ENCODE assay signal across 19 mouse cellular contexts in genomic region chr4:97647236-97647635, GRCm38 (mm10).
DNase-seq lines count a peak whose midpoint lies in the region; ATAC-seq lines count a peak whose summit lies in the region.
"Had no signal": no experiment of that assay in that cellular context is flagged by ENCODE, and none has a peak within 500 bp of the region (broad histone marks: within the 10 kb centered on the region; RNA-seq: fewer than 3 reads in every experiment).

No protein-coding gene starts in this region.

- H3K27ac ChIP-seq in hindbrain, embryonic 13.5 days, result peak overlapping the region; percentile 89
- H3K27ac ChIP-seq in hindbrain, embryonic 11.5 days (ENCODE audit: low read depth, low read length), result no peak overlapping the region
- H3K27ac ChIP-seq in embryonic facial prominence, embryonic 13.5 days, result peak overlapping the region; percentile 87
- H3K27ac ChIP-seq in forebrain, embryonic 16.5 days (ENCODE audit: low read length), result peak overlapping the region; percentile 86
- H3K27ac ChIP-seq in midbrain, embryonic 15.5 days, result peak overlapping the region; percentile 73
- H3K27ac ChIP-seq: heart, embryonic 10.5 days; limb, embryonic 15.5 days; liver, embryonic 15.5 days; stomach, embryonic 15.5 days had no signal

- ATAC-seq in hindbrain, embryonic 13.5 days (ENCODE audit: low FRiP score), result no peak
- no peak for ATAC-seq in hindbrain, embryonic 11.5 days (ENCODE audit: low FRiP score)
- ATAC-seq in embryonic facial prominence, embryonic 13.5 days (ENCODE audit: insufficient number of reproducible peaks, insufficient read depth, low FRiP score, low TSS enrichment, low read depth), result no peak
- ATAC-seq in forebrain, embryonic 16.5 days, result no peak
- ATAC-seq in midbrain, embryonic 15.5 days (replicated peaks), result no peak
- ATAC-seq: activated CD4-positive, CD25-positive, alpha-beta regulatory T cell, adult 4 months; inflammation-experienced regulatory T-cells, adult 6 months had no signal

- 70% methylated on average over 4 of the region's 4 CpGs for WGBS in hindbrain, embryonic 13.5 days
- WGBS in hindbrain, embryonic 11.5 days, result 89% methylated on average over 4 of the region's 4 CpGs
- 87% methylated on average over 4 of the region's 4 CpGs for WGBS in embryonic facial prominence, embryonic 13.5 days
- WGBS in forebrain, embryonic 16.5 days, result 63% methylated on average over 4 of the region's 4 CpGs
- 77% methylated on average over 4 of the region's 4 CpGs for WGBS in midbrain, embryonic 15.5 days

- H3K36me3 ChIP-seq in hindbrain, embryonic 13.5 days, result no peaks in the 10 kb centered on the region
- H3K36me3 ChIP-seq in hindbrain, embryonic 11.5 days (ENCODE audit: control insufficient read depth, insufficient read depth, low read length), result no peaks in the 10 kb centered on the region
- no peaks in the 10 kb centered on the region for H3K36me3 ChIP-seq in embryonic facial prominence, embryonic 13.5 days
- H3K36me3 ChIP-seq in forebrain, embryonic 16.5 days (ENCODE audit: control insufficient read depth, insufficient read depth), result no peaks in the 10 kb centered on the region
- H3K36me3 ChIP-seq in midbrain, embryonic 15.5 days (replicated peaks), result no peaks in the 10 kb centered on the region
- H3K36me3 ChIP-seq: G1E; heart, embryonic 10.5 days; limb, embryonic 15.5 days; liver, embryonic 15.5 days; stomach, embryonic 15.5 days had no signal

- H3K9me3 ChIP-seq in hindbrain, embryonic 13.5 days, result no peaks in the 10 kb centered on the region
- no peaks in the 10 kb centered on the region for H3K9me3 ChIP-seq in hindbrain, embryonic 11.5 days (ENCODE audit: control insufficient read depth, low read length)
- H3K9me3 ChIP-seq in embryonic facial prominence, embryonic 13.5 days, result no peaks in the 10 kb centered on the region
- no peaks in the 10 kb centered on the region for H3K9me3 ChIP-seq in forebrain, embryonic 16.5 days (ENCODE audit: control insufficient read depth, low read length)
- no peaks in the 10 kb centered on the region for H3K9me3 ChIP-seq in midbrain, embryonic 15.5 days
- H3K9me3 ChIP-seq: heart, embryonic 10.5 days; limb, embryonic 15.5 days; liver, embryonic 15.5 days; stomach, embryonic 15.5 days had no signal

- no peak for DNase-seq in hindbrain, embryonic 11.5 days (ENCODE audit: low spot score)
- DNase-seq in spleen, postnatal 4 days (ENCODE audit: low spot score in 2 of 2), result no peak
- no peak for DNase-seq in layer of hippocampus, adult 11-12 months (ENCODE audit: low spot score)
- DNase-seq in urinary bladder, postnatal 25 days (ENCODE audit: low spot score), result no peak
- DNase-seq: kidney, adult 2 months; kidney, postnatal 4 days; thymus, adult 18-20 months; thymus, postnatal 4 days had no signal

- no peak overlapping the region for H3K4me3 ChIP-seq in hindbrain, embryonic 13.5 days
- no peak overlapping the region for H3K4me3 ChIP-seq in hindbrain, embryonic 11.5 days (ENCODE audit: low read depth, low read length)
- no peak overlapping the region for H3K4me3 ChIP-seq in embryonic facial prominence, embryonic 13.5 days
- no peak overlapping the region for H3K4me3 ChIP-seq in forebrain, embryonic 16.5 days (replicated peaks; ENCODE audit: low read length)
- no peak overlapping the region for H3K4me3 ChIP-seq in midbrain, embryonic 15.5 days
- H3K4me3 ChIP-seq: heart, embryonic 10.5 days; limb, embryonic 15.5 days; liver, embryonic 15.5 days; stomach, embryonic 15.5 days had no signal

- H3K4me1 ChIP-seq in hindbrain, embryonic 13.5 days (replicated peaks), result peaks cover 34% of the 10 kb centered on the region
- H3K4me1 ChIP-seq in hindbrain, embryonic 11.5 days (replicated peaks; ENCODE audit: control insufficient read depth, insufficient read depth, low read length), result no peaks in the 10 kb centered on the region
- peaks cover 34% of the 10 kb centered on the region for H3K4me1 ChIP-seq in embryonic facial prominence, embryonic 13.5 days
- H3K4me1 ChIP-seq in forebrain, embryonic 16.5 days (replicated peaks; ENCODE audit: control insufficient read depth, insufficient read depth, low read length), result peaks cover 31% of the 10 kb centered on the region
- H3K4me1 ChIP-seq in midbrain, embryonic 15.5 days, result peaks cover 23% of the 10 kb centered on the region
- H3K4me1 ChIP-seq: liver, embryonic 15.5 days had no signal

- H3K9ac ChIP-seq in hindbrain, embryonic 13.5 days, result no peak overlapping the region
- H3K9ac ChIP-seq in hindbrain, embryonic 11.5 days (ENCODE audit: low read depth, low read length), result no peak overlapping the region
- H3K9ac ChIP-seq in embryonic facial prominence, embryonic 13.5 days, result no peak overlapping the region
- no peak overlapping the region for H3K9ac ChIP-seq in forebrain, embryonic 16.5 days (replicated peaks; ENCODE audit: low read depth, low read length)
- no peak overlapping the region for H3K9ac ChIP-seq in midbrain, embryonic 15.5 days
- H3K9ac ChIP-seq: limb, embryonic 15.5 days; liver, embryonic 15.5 days; stomach, embryonic 15.5 days had no signal

- no peak overlapping the region for H3K4me2 ChIP-seq in hindbrain, embryonic 13.5 days
- H3K4me2 ChIP-seq in hindbrain, embryonic 11.5 days (replicated peaks; ENCODE audit: low read depth, low read length), result no peak overlapping the region
- H3K4me2 ChIP-seq in embryonic facial prominence, embryonic 13.5 days, result no peak overlapping the region
- no peak overlapping the region for H3K4me2 ChIP-seq in forebrain, embryonic 16.5 days (ENCODE audit: low read length)
- H3K4me2 ChIP-seq in midbrain, embryonic 15.5 days, result no peak overlapping the region
- H3K4me2 ChIP-seq: limb, embryonic 15.5 days; liver, embryonic 15.5 days; stomach, embryonic 15.5 days had no signal

- H3K27me3 ChIP-seq in hindbrain, embryonic 13.5 days, result no peaks in the 10 kb centered on the region
- no peaks in the 10 kb centered on the region for H3K27me3 ChIP-seq in hindbrain, embryonic 11.5 days (ENCODE audit: control insufficient read depth, insufficient read depth, low read length)
- peaks cover 4% of the 10 kb centered on the region; the same call in 1 of the 2 replicates for H3K27me3 ChIP-seq in embryonic facial prominence, embryonic 13.5 days
- no peaks in the 10 kb centered on the region for H3K27me3 ChIP-seq in forebrain, embryonic 16.5 days (replicated peaks; ENCODE audit: control insufficient read depth, insufficient read depth, low read length)
- no peaks in the 10 kb centered on the region for H3K27me3 ChIP-seq in midbrain, embryonic 15.5 days (replicated peaks)
- H3K27me3 ChIP-seq: limb, embryonic 15.5 days; liver, embryonic 15.5 days; stomach, embryonic 15.5 days had no signal
